Mouse (Mus musculus): ENCODE data around the gene Pira2.
"Not testable (repeated sequence)": the region's sequence is repeated elsewhere in the genome, so short reads cannot be mapped to it uniquely, and the experiment has no call there.

The Pira2 gene

GRCm38 (mm10) chr7:3844951-3845350 is at the start of gene Pira2:
Gene Pira2 (minus strand): TSS chr7:3845051.
- in situ Hi-C loops (cut with MboI; ENCODE audit: unreplicated experiment in 2 of 2), result not testable (repeated sequence)

DNA sequence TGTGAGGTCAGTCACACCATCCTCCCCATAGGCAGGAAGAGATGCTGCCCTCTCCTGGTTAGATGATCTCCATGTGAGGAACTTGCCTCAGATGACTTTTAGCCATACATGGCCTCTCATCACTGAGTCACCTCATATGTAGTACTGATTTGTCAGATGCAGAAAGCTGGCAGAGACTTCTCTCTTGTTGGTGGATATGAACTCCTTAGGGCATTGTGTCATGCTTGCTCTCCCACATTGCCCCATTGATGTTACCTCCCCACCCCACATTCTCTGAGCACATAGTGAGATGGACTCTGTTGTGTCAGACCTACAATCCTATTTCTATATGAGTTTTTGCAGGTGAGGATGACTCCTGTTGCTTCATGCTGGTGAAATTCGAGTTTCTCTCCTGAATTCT is 30.2 kb upstream of the Pira2 start:
- in situ Hi-C loops (cut with MboI; ENCODE audit: unreplicated experiment in 2 of 2), result not testable (repeated sequence)

DNA sequence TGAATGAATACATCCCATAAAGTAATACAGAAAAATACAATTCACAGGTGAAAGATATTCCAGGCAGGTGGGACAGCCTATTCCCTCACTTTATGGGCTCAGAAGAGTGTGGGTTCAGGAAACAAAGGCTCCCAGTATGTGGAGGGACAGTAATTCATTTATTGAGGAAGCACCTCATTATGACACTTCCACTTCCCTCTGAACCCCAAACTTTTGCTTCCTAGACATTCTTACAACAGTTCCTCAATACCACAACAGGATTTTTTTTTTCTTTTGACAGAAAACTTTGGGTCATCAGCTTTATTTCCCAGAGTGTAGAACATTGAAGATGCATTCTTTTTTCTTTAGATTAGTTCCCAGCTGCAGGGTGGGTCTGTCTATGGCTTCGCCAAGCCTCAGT is 7.0 kb downstream of the Pira2 start:
- in situ Hi-C loops (cut with MboI; ENCODE audit: unreplicated experiment in 2 of 2), result not testable (repeated sequence)

- in situ Hi-C loops (cut with MboI; ENCODE audit: unreplicated experiment in 2 of 2), result not testable (repeated sequence)
Observed at GRCm38 (mm10) chr7:3830633-3831032, 14.2 kb downstream of the Pira2 start.

GRCm38 (mm10) chr7:3825599-3825998 is 19.3 kb downstream of the Pira2 start, which contains the start of gene Gm15448:
Gene Gm15448 (minus strand): TSS chr7:3825687.
- in situ Hi-C loops (cut with MboI; ENCODE audit: unreplicated experiment in 2 of 2), result loop anchor here in 1 of 2 experiments (10.0 kb wide), 1 partner anchor 79 kb away; no protein-coding TSS in a partner anchor

GRCm38 (mm10) chr7:3811912-3812311 is 32.9 kb downstream of the Pira2 start:
- in situ Hi-C loops (cut with MboI; ENCODE audit: unreplicated experiment in 2 of 2), result not testable (repeated sequence)

- in situ Hi-C loops (cut with MboI; ENCODE audit: unreplicated experiment in 2 of 2), result not testable (repeated sequence)
Observed at GRCm38 (mm10) chr7:3802935-3803334, 41.9 kb downstream of the Pira2 start.

- in situ Hi-C loops (cut with MboI; ENCODE audit: unreplicated experiment in 2 of 2), result not testable (repeated sequence)
Observed at GRCm38 (mm10) chr7:3799940-3800339, 44.9 kb downstream of the Pira2 start.

DNA sequence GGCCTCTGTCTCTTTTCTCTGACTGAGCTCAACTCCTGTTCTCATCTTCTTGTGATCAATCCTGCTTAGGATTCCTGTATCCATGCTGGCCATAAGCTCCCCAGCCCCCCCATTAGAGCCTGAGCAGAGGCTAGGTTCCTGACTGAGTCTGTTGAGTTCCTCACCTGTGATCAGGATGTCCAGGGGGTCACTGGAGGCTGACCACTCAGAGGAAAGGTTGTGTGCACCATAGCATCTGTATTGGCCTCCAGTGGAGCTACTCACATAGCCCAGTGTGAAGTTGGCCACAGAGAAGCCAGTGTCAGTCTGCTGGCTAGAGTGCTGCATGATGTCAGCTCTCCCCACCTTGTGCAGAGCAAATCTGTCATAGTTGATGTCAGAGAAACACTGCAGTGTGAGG is 48.6 kb downstream of the Pira2 start:
- in situ Hi-C loops (cut with MboI; ENCODE audit: unreplicated experiment in 2 of 2), result not testable (repeated sequence)

Data from v-Abl transformed pro-B cells (cell line).